Mouse (Mus musculus): ENCODE results near the gene Epb41. TPM values are rescaled to one million over a fixed set of nuclear protein-coding genes. Genes with fewer than 3 reads are reported as not detected.

Gene Epb41
- polyA plus RNA-seq, 1 experiment from 2014 or later, result 232 TPM

GRCm38 (mm10) chr4:131897109-131897508 is 178.0 kb downstream of the Epb41 start:
- H3K4me2 ChIP-seq (ENCODE audit: low read depth, low read length), result no peak overlapping the region
- H3K4me1 ChIP-seq (ENCODE audit: control insufficient read depth, low read depth, low read length), result peaks cover 6% of the 10 kb centered on the region; the same call in 1 of the 2 replicates
- 93% methylated on average over 5 of the region's 5 CpGs for WGBS (ENCODE audit: insufficient replicate concordance)
- peaks cover 81% of the 10 kb centered on the region for H3K36me3 ChIP-seq (ENCODE audit: control insufficient read depth, insufficient read depth)
- H3K9ac ChIP-seq (ENCODE audit: low read depth, low read length), result no peak overlapping the region
- peak overlapping the region; percentile 37 for H3K27ac ChIP-seq (ENCODE audit: low read length)
- no peak overlapping the region for H3K4me3 ChIP-seq (ENCODE audit: low read depth, low read length)
- ATAC-seq (ENCODE audit: low read depth), result no peak
- H3K27me3 ChIP-seq (ENCODE audit: control insufficient read depth, insufficient read depth, low read depth, low read length), result no peaks in the 10 kb centered on the region
- H3K9me3 ChIP-seq (replicated peaks; ENCODE audit: control insufficient read depth, low read length), result no peaks in the 10 kb centered on the region

GRCm38 (mm10) chr4:131890692-131891091 is 184.4 kb downstream of the Epb41 start:
- Histone ChIP-seq H3K27ac (ENCODE audit: low read length) (no peak overlapping the region), H3K4me2 (ENCODE audit: low read depth, low read length) (no peak overlapping the region), H3K27me3 (ENCODE audit: control insufficient read depth, insufficient read depth, low read depth, low read length) (no peaks in the 10 kb centered on the region), H3K4me1 (ENCODE audit: control insufficient read depth, low read depth, low read length) (peaks cover 17% of the 10 kb centered on the region), H3K9me3 (replicated peaks; ENCODE audit: control insufficient read depth, low read length) (no peaks in the 10 kb centered on the region), H3K36me3 (ENCODE audit: control insufficient read depth, insufficient read depth) (peaks cover 53% of the 10 kb centered on the region), H3K9ac (ENCODE audit: low read depth, low read length) (no peak overlapping the region), H3K4me3 (ENCODE audit: low read depth, low read length) (no peak overlapping the region)
- no peak for ATAC-seq (ENCODE audit: low read depth)
- 60% methylated on average over 3 of the region's 3 CpGs for WGBS (ENCODE audit: insufficient replicate concordance)

GRCm38 (mm10) chr4:131888564-131888963 is 186.6 kb downstream of the Epb41 start:
- no peak overlapping the region for H3K9ac ChIP-seq (ENCODE audit: low read depth, low read length)
- ATAC-seq (ENCODE audit: low read depth), result peak; percentile 67
- no peak overlapping the region for H3K27ac ChIP-seq (ENCODE audit: low read length)
- no peak overlapping the region for H3K4me3 ChIP-seq (ENCODE audit: low read depth, low read length)
- no peak overlapping the region for H3K4me2 ChIP-seq (ENCODE audit: low read depth, low read length)
- H3K9me3 ChIP-seq (replicated peaks; ENCODE audit: control insufficient read depth, low read length), result no peaks in the 10 kb centered on the region
- no peaks in the 10 kb centered on the region for H3K27me3 ChIP-seq (ENCODE audit: control insufficient read depth, insufficient read depth, low read depth, low read length)
- 26% methylated on average over 1 of the region's 1 CpGs for WGBS (ENCODE audit: insufficient replicate concordance)
- peaks cover 17% of the 10 kb centered on the region for H3K4me1 ChIP-seq (ENCODE audit: control insufficient read depth, low read depth, low read length)
- H3K36me3 ChIP-seq (ENCODE audit: control insufficient read depth, insufficient read depth), result peaks cover 54% of the 10 kb centered on the region

DNA sequence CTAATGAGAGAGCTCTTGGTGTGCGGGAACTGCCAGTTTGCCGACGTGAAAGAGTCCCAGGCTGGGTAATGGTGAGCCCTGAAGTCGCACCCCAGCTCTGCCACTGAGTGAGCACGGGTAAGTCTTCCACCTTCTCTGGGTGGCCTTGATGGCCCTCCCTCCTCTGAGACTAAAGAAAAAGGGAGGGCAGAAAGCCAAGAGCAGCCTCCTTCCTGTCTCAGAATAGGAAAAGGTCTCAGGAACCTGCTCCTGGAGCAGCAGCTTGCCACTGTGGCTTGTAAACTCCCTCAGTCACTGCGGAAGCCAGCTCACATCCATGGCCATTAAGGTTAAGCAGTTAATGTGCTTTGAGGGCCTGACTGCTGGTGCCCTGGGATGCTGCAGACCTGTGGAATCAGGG is 189.7 kb downstream of the Epb41 start:
- peaks cover 34% of the 10 kb centered on the region for H3K36me3 ChIP-seq (ENCODE audit: control insufficient read depth, insufficient read depth)
- no peak overlapping the region for H3K4me2 ChIP-seq (ENCODE audit: low read depth, low read length)
- H3K27me3 ChIP-seq (ENCODE audit: control insufficient read depth, insufficient read depth, low read depth, low read length), result no peaks in the 10 kb centered on the region
- H3K4me3 ChIP-seq (ENCODE audit: low read depth, low read length), result no peak overlapping the region
- no peak overlapping the region for H3K9ac ChIP-seq (ENCODE audit: low read depth, low read length)
- H3K27ac ChIP-seq (ENCODE audit: low read length), result no peak overlapping the region
- no peaks in the 10 kb centered on the region for H3K9me3 ChIP-seq (replicated peaks; ENCODE audit: control insufficient read depth, low read length)
- ATAC-seq (ENCODE audit: low read depth), result no peak
- H3K4me1 ChIP-seq (ENCODE audit: control insufficient read depth, low read depth, low read length), result peaks cover 19% of the 10 kb centered on the region
- WGBS (ENCODE audit: insufficient replicate concordance), result 82% methylated on average over 6 of the region's 6 CpGs

DNA sequence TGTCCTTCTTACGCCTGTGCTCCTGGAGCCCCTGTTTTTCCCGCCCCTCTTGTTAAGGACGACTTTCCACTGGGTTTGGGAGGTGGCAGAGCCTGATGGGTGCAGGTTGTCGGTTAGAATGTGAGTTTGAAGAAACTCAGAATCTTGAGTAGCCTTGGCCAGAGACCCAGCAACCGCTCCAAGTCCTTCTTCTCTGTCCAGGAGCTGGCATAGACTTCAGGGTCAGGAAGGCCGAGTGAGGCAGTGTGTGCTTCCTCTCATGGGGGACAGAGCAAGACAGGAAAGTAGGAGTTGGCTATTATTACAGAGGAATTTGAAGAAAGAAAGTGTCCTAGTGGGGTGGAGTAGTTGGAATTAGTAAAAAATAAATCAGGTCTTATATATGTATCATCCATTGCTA is 191.6 kb downstream of the Epb41 start:
- H3K27me3 ChIP-seq (ENCODE audit: control insufficient read depth, insufficient read depth, low read depth, low read length), result no peaks in the 10 kb centered on the region
- WGBS (ENCODE audit: insufficient replicate concordance), result 71% methylated on average over 6 of the region's 6 CpGs
- H3K4me3 ChIP-seq (ENCODE audit: low read depth, low read length), result no peak overlapping the region
- H3K9me3 ChIP-seq (replicated peaks; ENCODE audit: control insufficient read depth, low read length), result no peaks in the 10 kb centered on the region
- H3K36me3 ChIP-seq (ENCODE audit: control insufficient read depth, insufficient read depth), result peaks cover 31% of the 10 kb centered on the region
- peaks cover 19% of the 10 kb centered on the region for H3K4me1 ChIP-seq (ENCODE audit: control insufficient read depth, low read depth, low read length)
- ATAC-seq (ENCODE audit: low read depth), result no peak
- no peak overlapping the region for H3K4me2 ChIP-seq (ENCODE audit: low read depth, low read length)
- no peak overlapping the region for H3K27ac ChIP-seq (ENCODE audit: low read length)
- no peak overlapping the region for H3K9ac ChIP-seq (ENCODE audit: low read depth, low read length)

GRCm38 (mm10) chr4:131881306-131881705 is 193.8 kb downstream of the Epb41 start:
- H3K9ac ChIP-seq (ENCODE audit: low read depth, low read length), result no peak overlapping the region
- no peak overlapping the region for H3K4me2 ChIP-seq (ENCODE audit: low read depth, low read length)
- H3K27me3 ChIP-seq (ENCODE audit: control insufficient read depth, insufficient read depth, low read depth, low read length), result no peaks in the 10 kb centered on the region
- H3K4me1 ChIP-seq (ENCODE audit: control insufficient read depth, low read depth, low read length), result peaks cover 18% of the 10 kb centered on the region
- H3K4me3 ChIP-seq (ENCODE audit: low read depth, low read length), result no peak overlapping the region
- peaks cover 22% of the 10 kb centered on the region for H3K36me3 ChIP-seq (ENCODE audit: control insufficient read depth, insufficient read depth)
- no peaks in the 10 kb centered on the region for H3K9me3 ChIP-seq (replicated peaks; ENCODE audit: control insufficient read depth, low read length)
- no peak for ATAC-seq (ENCODE audit: low read depth)
- 77% methylated on average over 7 of the region's 7 CpGs for WGBS (ENCODE audit: insufficient replicate concordance)
- no peak overlapping the region for H3K27ac ChIP-seq (ENCODE audit: low read length)

- no peak overlapping the region for H3K4me3 ChIP-seq (ENCODE audit: low read depth, low read length)
- H3K4me1 ChIP-seq (ENCODE audit: control insufficient read depth, low read depth, low read length), result peaks cover 30% of the 10 kb centered on the region
- peaks cover 6% of the 10 kb centered on the region; the same call in 1 of the 2 replicates for H3K36me3 ChIP-seq (ENCODE audit: control insufficient read depth, insufficient read depth)
- 60% methylated on average over 1 of the region's 1 CpGs for WGBS (ENCODE audit: insufficient replicate concordance)
- H3K9me3 ChIP-seq (replicated peaks; ENCODE audit: control insufficient read depth, low read length), result no peaks in the 10 kb centered on the region
- no peaks in the 10 kb centered on the region for H3K27me3 ChIP-seq (ENCODE audit: control insufficient read depth, insufficient read depth, low read depth, low read length)
- H3K4me2 ChIP-seq (ENCODE audit: low read depth, low read length), result no peak overlapping the region
- no peak overlapping the region for H3K9ac ChIP-seq (ENCODE audit: low read depth, low read length)
- no peak overlapping the region for H3K27ac ChIP-seq (ENCODE audit: low read length)
- no peak for ATAC-seq (ENCODE audit: low read depth)
Observed at GRCm38 (mm10) chr4:131879692-131880091, 195.4 kb downstream of the Epb41 start.

GRCm38 (mm10) chr4:131876836-131877235 is 198.3 kb downstream of the Epb41 start:
- Histone ChIP-seq H3K4me2 (ENCODE audit: low read depth, low read length) (peak overlapping the region; percentile 17; the same call in 1 of the 2 replicates), H3K27me3 (ENCODE audit: control insufficient read depth, insufficient read depth, low read depth, low read length) (no peaks in the 10 kb centered on the region), H3K9me3 (replicated peaks; ENCODE audit: control insufficient read depth, low read length) (no peaks in the 10 kb centered on the region), H3K27ac (ENCODE audit: low read length) (no peak overlapping the region), H3K4me1 (ENCODE audit: control insufficient read depth, low read depth, low read length) (peaks cover 36% of the 10 kb centered on the region), H3K9ac (ENCODE audit: low read depth, low read length) (no peak overlapping the region), H3K36me3 (ENCODE audit: control insufficient read depth, insufficient read depth) (no peaks in the 10 kb centered on the region), H3K4me3 (ENCODE audit: low read depth, low read length) (no peak overlapping the region)
- WGBS (ENCODE audit: insufficient replicate concordance), result 62% methylated on average over 2 of the region's 2 CpGs
- ATAC-seq (ENCODE audit: low read depth), result no peak

- Histone ChIP-seq H3K4me2 (ENCODE audit: low read depth, low read length) (peak overlapping the region; percentile 80), H3K4me1 (ENCODE audit: control insufficient read depth, low read depth, low read length) (peaks cover 34% of the 10 kb centered on the region), H3K9ac (ENCODE audit: low read depth, low read length) (peak overlapping the region; percentile 100), H3K27ac (ENCODE audit: low read length) (no peak overlapping the region), H3K4me3 (ENCODE audit: low read depth, low read length) (peak overlapping the region; percentile 100), H3K36me3 (ENCODE audit: control insufficient read depth, insufficient read depth) (no peaks in the 10 kb centered on the region), H3K27me3 (ENCODE audit: control insufficient read depth, insufficient read depth, low read depth, low read length) (no peaks in the 10 kb centered on the region), H3K9me3 (replicated peaks; ENCODE audit: control insufficient read depth, low read length) (no peaks in the 10 kb centered on the region)
- no peak for ATAC-seq (ENCODE audit: low read depth)
- 23% methylated on average over 3 of the region's 3 CpGs for WGBS (ENCODE audit: insufficient replicate concordance)
Observed at GRCm38 (mm10) chr4:131875242-131875641, 199.9 kb downstream of the Epb41 start.

All from liver, embryonic 16.5 days (tissue).